Mouse (Mus musculus): Measurements from ENCODE around the gene Dars2. TPM values are rescaled to one million over a fixed set of nuclear protein-coding genes. Genes with fewer than 3 reads are reported as not detected.

The Dars2 gene
- 10 to 100 TPM; 18.4 to 20.1 TPM for total RNA-seq (2021)

DNA sequence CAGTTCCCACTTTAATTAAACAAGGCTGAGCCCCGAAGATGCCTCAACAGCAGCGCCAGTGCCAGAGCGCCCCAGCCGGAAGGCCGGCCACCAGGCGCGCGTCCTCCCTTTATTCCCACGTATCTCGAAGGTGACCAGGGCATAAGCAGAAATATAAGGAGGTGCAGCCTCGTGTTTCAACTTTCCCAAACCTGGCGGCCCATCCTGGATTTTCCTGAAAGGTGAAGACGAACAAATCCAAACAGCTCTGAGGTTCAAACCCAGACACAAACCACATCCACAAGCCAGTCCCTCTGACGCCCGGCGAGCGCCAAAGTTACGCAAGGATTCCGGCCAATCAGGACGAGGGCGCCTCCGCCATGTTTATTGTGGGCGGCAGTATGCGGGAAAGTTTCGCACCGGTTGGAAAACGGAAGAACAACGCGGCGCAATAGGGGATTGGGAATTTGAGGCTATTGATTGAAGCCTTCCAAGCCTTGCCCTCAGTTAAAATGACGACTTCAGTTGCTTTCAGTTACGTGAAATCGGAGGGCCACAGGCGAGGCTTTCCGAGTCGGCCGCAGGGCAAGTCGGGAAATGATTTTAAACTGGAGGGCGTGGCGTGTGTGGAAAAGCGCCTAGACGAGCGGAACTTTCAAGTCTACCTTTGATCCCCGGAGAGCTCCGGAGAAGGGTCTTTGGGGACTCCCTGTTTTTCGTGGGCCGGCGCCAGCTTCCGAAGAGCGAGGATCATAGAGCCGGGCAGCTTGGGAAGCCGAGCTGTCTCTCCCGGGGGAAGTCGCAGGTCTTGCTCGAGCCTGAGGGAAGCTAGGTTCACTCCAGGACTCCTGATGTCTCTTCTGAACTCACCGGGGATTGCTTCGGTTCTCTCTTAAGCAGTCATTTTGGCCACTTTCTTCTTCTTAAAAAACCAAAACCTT lies at the start of gene Dars2, which contains the start of gene Cenpl:
Gene Dars2 (minus strand): TSS at position 307 of the 920 bp plus-strand sequence.
Gene Cenpl (plus strand): TSS at position 362 of the 920 bp plus-strand sequence.
- peak; percentile 96 for DNase-seq

DNA sequence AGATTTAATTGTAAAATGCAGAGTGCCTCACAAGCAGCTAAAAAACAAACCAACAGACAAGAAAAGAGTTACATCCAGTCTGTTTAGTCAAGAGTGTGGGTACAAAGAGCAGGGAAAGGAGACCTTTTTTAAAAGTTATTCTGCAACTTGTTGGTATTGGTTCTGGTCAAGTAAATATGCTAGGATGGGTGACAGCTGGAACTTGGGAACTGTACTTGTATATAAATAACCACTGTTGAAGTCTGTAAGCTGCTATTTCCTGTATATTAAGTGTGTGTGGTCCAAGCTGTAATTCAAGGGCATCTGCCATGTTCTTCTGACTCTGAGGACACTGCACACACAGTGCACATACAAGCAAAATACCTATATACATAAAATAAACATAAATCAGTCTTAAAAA lies 44.1 kb upstream of the Dars2 start:
- no peak for DNase-seq

- no peak for DNase-seq
Measured at GRCm38 (mm10) chr1:161109216-161109615, 38.8 kb upstream of the Dars2 start.

DNA sequence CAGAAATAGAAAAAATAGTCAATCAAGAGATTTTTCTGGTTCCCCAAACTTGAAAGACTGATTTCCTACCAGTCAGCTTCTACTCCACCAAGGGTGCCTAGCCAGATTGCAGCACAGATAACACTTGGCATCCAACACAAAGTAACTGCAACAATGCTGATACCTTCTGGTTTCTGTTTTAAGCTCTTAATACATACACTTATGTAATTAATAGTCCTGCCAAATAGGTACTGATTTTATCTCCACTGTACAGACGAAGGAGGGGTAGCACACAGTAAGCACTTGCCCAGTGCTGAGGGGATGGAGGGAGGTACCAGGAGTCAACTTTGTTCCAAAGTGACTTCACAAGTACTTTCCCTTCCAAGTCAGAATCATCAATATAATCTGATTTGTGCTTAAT lies 33.4 kb upstream of the Dars2 start:
- DNase-seq, result no peak

- DNase-seq, result no peak
Measured at GRCm38 (mm10) chr1:161099721-161100405, 29.4 kb upstream of the Dars2 start.

- no peak for DNase-seq
Measured at GRCm38 (mm10) chr1:161077243-161077642, 6.8 kb upstream of the Dars2 start.

- no peak for DNase-seq
Measured at GRCm38 (mm10) chr1:161076238-161076637, 5.8 kb upstream of the Dars2 start.

- no peak for DNase-seq
Measured at GRCm38 (mm10) chr1:161071272-161071620, 788 bp upstream of the Dars2 start.

DNA sequence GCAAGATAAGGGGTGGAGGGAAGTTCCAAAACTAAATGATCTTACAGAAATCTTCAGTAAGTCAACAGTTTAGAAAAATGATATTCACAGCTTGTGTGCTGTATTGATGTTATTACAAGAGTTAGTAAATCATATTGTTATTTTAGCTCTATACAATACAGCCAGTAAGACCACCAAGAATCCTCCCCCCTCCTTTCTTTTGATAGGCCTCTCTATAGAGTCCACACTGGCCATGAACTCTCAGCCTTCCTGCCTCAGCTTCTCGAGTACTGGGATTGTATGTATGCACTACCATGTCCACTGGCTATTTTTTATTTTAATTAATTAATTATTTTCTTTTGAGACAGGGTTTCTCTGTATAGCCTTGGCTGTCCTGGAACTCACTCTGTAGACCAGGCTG lies 7.1 kb downstream of the Dars2 start:
- no peak for DNase-seq

DNA sequence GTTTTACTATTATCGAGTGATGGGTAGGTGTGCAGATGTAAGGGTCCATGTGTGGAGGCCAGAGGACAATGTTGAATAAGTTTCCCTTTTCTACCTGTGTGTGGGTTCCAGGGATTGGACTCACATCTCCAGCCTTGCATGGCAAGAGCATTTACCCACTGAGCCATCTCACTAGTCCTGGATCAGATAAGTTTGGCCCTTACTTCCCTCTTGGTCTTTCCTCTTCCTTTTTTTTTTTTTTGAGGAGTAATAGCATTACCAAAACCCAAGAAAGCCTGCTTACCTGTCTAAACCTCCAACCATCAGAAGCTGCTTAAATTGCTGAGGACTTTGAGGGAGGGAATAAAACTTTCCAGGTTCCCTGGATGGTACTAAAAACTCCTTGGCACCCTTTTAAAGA lies 13.3 kb downstream of the Dars2 start:
- no peak for DNase-seq

GRCm38 (mm10) chr1:161046972-161047371 lies 23.5 kb downstream of the Dars2 start:
- DNase-seq, result no peak

DNA sequence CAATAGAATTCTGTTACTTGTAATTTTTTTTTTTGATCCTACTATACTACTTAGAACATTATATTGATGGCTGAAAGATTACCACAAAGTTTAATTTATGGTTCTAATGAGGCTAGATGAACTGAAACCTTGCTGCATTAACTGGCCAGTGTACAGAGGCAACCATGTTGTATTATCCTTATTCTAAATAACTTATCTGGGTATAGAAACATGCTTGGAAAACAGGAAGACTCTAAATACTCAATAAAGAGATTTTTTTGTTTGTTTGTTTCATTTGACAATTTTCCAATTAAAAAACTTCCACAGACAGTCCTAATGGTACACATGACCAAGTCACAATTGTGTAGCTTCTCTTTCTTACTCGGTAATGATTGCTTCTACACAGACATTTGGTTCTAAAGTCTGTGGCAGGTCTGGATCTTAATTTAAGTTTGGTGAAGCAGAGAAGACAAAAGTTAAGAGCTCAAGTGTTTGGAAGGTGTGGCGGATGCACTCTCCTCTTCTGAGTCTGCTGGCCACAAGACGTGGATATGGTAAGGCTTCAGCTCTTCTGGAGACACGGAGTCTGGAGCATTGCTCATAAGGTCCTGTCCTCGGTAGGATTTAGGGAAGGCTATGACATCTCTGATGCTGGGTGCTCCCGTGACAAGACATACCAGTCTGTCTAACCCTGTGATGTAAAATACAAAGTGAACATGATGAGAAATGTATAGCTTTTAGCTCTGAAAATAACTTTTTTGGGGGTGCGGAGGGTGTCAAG lies 29.0 kb downstream of the Dars2 start:
- no peak for DNase-seq

- no peak for DNase-seq
Measured at GRCm38 (mm10) chr1:161040855-161041254, 29.6 kb downstream of the Dars2 start.

GRCm38 (mm10) chr1:161040426-161040770 lies 30.1 kb downstream of the Dars2 start:
- no peak for DNase-seq

DNA sequence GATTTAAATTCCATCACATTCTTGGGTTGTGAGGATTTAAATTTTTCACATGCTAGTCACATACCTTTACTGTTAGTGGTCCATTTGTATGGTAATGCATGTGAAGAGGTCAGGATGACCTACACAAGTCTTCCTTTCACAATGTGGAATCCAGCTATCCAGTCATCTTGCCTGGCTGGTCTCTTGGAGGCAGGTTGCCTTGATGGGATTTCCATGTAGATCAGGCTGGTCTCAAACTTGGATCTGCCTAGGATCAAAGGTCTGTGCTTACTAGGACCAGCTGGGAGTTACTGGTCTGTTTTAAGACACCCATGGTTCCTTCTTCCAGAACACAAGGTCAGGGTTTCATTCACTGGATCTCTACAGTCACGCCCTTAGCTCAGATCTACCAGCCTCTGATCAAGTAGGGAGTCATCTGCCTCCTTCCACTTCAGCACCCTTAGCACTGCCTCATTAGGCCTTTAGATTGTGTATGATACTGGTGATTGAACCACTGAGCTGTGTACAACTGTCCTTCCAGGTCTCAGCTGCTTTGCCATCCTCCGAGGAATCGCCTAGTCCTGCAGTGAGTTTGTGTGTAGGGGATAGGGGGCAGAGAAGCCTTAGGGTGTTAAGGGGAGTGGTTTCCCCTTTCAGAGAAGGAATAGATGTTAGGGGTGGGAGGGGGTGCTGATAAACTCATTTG lies 30.6 kb downstream of the Dars2 start:
- DNase-seq, result peak; percentile 6

DNA sequence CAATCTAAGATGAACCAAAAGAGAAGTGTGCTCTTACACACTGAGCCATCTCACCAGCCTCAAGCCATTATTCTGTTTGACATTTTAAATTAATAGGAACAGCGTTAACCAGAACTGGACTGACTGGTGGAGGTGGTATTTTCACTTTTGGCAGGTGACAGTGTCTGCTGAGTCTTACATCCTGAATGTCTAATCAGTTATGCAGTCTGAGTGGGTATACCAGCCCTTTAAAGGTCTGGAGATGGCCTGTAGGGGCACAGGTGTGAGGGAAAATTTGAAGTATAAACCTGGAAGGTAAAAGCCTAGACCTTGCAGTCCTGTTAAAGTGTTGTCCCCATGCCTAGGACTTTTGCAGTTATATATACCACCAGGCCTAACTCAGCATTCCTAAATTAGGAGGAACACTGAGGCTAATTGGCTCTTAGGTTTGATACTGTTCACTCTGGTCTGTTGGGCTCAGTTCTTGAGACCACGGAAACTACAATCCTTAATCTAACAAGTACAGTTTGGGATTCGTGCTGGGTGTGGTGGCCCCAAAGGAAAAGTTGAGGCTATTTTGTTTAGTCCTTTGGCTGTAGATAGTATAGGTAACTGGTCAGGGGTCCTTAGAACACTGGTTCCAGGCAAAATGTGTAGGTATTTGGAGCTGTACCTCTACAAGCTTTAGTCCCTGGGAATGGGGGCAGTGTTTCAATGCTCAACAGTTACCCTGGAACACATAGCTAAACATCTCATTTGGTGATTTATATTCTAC lies 31.3 kb downstream of the Dars2 start:
- DNase-seq, result no peak

- DNase-seq, result no peak
Measured at GRCm38 (mm10) chr1:161038004-161038403, 32.5 kb downstream of the Dars2 start.

DNA sequence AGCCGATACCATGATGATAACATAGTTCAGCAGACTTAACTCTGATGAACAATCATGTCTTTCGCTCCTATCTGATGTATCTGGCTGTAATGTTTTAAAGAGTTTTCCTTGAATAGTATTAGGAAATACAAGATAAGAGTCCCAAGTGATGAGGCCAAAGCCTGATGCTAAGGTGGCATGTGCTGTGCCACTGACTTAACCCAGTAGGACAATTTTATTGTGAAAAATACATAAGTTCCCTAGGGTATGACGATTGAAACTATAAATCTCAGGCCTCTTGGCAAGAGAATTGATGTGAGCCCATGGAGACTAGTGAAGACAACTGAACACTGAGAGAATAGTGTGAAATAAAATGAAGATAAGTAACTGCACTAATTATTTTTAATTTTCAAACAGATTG lies 32.9 kb downstream of the Dars2 start:
- DNase-seq, result no peak

DNA sequence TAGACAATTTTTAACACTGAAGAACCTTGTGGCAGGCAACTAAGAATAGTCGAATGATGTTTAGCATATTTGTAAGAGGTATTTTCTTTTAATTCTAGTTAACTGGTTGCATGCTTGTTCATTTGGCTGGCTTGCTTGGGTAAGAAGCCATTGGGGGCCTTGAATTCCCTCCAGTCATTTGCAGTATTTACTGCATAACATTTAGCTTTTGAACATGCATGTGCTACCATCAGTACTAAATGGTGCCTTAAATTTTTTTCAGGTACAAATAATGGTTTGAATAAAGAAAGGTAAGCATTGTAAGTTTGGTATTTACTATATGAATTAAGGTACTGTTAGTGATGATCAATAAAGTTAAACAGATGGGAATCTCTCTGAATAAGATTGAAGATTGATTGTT lies 33.4 kb downstream of the Dars2 start:
- no peak for DNase-seq

- peak; percentile 11 for DNase-seq
Measured at GRCm38 (mm10) chr1:161036411-161036841, 34.0 kb downstream of the Dars2 start.

DNA sequence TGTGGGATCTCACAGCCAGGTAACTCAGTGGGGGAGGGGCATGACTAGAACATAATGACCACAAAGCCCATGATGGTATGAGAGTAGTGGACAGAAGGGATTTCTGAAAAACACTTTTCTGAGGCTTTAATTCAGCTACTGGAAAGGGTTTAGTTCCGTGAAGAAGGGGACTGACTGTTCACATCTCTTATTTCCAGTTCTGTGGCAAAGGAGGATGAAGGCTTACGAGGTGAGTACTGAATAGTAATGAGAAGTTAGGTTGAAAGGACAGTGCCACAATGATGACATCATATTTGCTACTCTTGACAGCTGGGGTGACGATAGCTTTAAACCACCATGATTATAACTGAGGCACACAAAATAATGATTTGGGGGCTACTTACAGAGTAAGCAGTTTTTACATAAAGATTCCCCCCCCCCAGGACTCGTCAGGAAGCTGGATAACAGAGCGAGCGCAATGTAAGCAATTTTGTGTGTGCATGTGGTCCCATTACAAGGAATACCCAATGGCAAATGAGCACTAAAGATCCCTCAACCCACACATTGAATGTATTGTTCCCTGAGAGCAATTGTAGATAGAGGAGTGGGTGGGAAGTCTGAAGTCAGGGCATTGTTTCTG lies 34.6 kb downstream of the Dars2 start:
- DNase-seq, result peak; percentile 8

All from heart, postnatal 4 days (tissue).